Mouse (Mus musculus) skeletal muscle tissue, adult 2 months (tissue): ENCODE data around the gene Slc2a9.
A peak's percentile ranks its signal among the peaks of the same experiment; 100 is the strongest.
"Not testable (repeated sequence)": the region's sequence is repeated elsewhere in the genome, so short reads cannot be mapped to it uniquely, and the experiment has no call there.

Source experiments
- DNase-seq: peaks from one replicate; pipeline ENCODE4 v3.0.0-alpha.2; 2012; ENCODE audit warnings: low read depth, low spot score

The Slc2a9 gene

DNA sequence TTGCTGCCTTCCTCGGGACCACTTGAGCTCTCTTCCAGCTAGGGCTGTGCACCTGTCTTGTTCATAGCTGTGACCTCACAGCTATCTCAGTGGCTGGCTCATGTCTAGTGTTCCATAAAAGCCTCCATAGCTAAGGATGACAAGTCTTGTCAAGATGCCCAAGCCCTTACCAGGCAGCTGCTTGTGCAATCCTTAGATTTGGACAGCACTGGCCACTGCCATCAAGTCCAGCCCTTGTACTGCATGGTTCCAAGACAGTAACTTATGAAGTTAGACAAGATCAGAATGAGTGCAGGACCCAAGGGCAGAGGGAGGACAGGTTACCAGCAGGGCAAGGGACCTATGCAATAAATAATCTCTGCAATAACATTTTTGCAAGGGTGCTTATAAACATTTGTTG, 1.2 kb upstream of the Slc2a9 start:
- peak; percentile 17 for DNase-seq

DNA sequence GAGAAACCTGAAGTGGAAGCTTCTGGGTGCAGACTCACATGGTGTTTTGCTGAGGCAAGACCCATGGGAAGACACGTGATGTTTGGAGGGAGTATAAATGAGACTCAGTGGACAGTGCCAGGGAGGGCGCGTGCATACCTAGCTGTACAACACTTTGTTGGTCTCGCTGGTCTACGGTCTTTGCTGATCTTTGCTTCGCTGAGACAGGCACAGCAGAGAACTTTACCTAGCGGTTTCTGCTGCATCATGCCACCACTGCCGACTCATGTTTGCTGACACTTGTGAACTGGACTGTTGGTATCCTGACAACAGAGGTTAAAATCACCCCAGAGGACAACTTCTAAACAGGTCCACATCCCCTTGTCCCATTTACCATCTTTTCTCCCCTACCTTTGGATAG, 2.9 kb downstream of the Slc2a9 start:
- DNase-seq: no peak

DNA sequence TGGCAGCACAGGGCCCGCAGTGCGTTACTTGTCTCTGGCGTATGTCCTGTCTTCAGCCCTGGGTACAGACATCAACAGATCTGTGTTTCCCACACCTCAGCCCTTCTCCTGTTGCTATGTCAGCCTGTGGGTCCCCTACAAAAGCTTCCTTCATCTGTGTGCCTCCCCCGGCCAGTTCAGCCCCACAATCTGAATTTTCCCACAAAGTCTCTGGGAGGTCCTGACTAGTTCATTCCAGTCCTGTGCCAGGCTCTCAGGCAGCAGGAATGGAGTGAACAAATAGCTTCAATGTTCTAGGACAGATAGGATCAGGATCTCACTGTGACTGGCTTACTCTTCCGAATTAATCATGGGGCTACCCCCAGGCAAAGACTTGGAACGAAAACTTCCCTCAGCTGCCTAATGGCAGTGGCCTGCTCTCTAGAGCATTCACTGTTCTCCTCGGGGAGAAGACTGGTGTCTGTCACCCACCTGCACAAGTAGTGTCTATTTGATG, 3.6 kb downstream of the Slc2a9 start:
- DNase-seq: no peak

DNA sequence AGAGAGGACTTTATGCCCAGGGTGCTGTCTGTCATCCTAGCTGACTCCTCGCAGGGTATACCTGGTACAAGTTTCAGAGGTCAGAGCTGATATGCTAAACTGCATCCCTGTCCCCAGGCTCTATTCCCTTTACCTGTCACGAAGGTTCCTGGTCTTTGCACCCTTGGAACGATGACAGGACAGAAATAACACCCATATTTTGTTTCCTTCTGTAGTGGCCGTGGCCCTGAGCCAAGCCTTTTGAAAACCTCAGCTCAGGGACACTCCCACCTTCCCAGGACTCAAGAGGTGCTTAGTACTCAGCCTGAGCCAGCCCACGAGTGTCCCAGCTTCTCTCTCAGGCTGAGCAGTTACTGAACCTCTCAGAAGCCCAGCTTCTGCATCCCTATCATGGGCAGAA, 4.5 kb downstream of the Slc2a9 start:
- no peak for DNase-seq

DNA sequence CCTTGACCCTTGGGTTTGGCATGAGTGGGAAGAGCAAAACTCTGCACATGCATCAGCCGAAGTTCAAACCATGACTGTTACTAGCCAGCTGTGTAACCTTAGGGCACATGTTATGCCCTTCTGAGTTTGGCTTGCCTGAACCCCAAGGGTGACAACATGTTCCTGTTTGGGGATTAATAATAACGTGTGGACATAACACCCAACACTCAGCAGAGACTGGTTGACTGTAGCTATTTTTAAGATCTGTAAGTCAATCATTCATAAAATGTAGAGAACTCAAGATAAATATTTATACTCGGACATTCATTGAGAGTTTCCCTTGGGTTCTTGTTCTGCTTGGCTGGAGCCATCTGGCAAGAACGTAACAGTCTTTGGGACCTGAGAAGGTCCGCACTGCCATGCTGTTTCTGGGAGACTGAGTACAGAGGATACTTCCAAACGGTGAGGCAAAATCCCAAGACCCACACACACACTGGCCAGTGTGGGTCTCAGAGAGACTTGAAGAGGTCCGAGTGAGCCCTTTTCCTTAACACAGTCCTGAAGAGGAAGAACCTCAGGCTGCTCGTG, 6.4 kb downstream of the Slc2a9 start:
- no peak for DNase-seq

DNA sequence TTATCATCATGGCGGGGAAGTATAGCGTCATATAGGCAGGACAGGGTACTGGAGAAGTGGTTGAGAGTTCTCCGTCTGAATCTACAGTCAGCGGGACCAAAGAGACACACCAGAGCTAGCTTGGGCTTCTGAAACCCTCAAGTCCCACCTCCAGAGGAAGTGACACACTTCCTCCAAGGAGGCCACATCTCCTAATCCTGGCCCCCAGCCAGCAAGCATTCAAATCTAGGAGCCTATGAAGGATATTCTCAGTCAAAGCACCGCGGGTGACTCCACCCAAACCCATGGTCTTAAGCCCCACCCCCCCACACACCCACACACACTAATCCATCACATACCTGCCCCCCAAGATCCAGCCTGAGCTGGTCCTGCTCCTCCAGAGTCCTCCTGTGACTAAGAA, 9.1 kb downstream of the Slc2a9 start:
- DNase-seq: no peak

DNA sequence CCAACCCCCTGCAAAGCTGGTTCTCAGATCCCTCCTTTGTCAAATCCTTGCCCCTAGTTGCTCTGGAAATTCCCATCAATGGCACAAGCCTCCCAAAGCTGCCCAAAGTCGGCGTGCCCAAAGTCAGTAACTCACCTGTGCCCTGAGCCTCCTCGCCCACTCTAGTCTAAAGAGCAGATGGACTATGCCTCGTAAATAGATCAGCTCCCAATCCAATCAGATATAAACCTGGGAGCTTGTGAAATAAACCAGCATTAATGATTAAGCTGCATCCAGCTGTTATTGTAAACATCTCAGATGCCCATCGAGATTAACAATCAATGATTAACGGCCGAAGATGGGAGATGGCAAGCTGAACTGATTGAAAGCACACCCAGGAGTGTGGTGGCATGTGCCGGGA, 11.2 kb downstream of the Slc2a9 start:
- DNase-seq: no peak

DNA sequence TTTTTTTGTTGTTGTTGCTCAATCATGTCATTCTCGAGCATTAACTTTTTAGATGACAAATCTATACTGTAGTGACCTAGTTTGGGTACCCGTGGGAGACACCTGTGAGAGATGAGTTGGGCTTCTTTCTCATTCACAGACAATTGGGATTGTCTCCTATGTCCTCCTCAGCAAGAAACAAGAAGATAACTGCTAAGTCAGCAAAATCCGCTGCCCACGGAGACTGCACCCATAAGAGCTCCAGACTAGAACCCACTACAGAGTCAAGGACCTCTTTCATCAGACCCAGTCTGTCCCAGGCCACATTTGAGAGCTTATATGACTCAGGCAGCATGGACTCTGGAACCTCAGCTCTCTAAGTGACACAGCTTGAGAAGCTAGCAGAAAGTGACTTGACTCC, 13.2 kb downstream of the Slc2a9 start:
- no peak for DNase-seq

DNA sequence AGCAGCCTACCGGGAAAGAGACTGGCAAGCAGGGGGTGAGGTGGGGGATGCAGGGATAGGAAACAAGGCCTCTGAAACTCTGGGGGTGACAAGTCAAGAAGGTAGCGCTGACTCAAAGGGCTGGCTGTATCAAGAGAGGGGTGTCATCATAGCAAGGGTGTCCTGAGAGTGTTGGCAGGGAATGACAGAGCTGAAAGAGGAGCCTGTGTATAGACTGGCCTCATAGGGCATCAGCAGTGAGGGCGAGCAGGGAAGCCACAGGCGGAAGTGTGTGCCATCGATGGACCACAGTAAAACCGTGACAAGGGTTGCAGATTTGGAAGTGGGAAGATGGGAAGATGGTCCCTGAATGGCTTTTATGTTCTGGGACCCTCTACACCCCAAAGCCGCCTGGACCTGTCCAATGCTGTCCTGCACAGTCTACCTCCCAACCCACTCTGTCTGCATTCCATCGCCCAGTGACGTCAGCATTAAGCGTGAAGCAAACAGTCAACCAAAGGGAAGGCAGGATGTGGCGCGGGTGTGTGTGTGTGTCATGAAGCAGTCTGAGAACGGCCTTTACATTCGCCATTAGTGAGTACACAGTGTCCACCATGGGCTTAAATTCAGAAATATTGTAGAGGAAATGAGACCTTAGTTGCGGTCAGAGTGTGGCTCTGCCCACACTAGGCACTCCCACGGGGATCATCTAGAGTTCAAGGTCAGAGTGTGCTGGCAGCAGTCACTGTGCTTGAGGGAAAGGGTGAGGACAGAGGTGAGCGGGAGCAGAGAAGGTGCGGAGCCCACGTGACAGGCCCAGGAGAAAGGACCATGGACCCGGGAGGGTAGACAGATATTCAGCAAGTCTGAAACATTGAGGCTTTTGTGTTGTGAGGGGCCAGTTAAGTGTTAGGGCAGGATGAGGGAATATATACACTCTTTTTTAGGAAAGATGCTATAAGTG, 14.0 kb downstream of the Slc2a9 start:
- DNase-seq: no peak

DNA sequence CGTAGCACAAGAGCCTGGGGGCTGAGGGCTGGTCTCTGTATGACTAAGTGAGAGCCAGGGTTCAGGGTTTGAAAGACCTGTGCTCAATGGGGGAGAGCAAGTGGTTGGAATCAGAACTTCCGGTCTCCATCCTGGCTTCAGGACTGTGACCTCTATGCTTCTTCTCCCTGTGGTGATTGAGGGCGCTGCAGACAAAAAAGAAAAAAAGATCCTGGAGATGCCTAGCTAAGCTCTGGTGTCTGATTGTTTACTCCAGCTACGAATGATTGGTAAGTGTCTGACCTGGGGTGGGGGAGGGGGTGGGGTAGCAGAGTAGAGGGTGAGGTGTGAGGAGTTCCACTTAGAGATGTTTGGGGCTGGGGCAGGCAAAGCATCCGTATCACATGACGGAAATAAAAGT, 14.9 kb downstream of the Slc2a9 start:
- no peak for DNase-seq

DNA sequence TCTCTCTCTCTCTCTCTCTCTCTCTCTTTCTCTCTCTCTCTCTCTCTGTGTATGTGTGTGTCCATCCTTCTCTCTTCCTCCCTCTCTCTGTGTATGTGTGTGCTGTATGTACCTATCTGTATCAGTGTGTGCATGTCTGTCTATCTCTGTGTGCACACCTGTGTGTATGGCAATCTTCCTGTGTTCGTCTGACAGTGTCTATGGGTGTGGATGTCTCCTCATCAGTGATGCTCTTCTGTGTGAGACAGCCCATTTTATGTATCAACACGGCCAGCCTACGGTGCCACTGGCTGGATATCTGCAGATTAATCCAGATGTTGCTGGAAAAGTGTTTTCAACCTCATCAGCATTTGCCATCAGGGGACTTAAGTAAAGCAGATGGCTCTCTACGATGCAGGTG, 15.7 kb downstream of the Slc2a9 start:
- no peak for DNase-seq

DNA sequence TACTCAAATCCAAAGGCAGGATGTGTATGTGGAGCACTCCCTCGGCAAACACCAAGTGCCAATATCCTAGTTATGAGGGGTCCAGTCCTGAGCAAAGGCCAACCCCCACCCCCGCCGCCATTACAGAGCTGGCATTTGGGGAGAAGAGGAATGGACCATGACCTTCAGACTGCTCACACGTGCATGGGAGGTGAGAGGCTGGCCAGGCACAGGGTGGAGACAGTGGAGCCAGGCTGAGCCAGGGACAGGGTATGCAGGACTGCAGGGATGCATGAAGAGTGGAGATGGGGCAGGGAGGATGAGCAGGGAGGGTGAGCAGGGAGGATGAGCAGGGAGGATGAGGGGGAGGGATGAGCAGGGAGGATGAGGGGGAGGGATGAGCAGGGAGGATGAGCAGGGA, 17.0 kb downstream of the Slc2a9 start:
- DNase-seq: no peak

DNA sequence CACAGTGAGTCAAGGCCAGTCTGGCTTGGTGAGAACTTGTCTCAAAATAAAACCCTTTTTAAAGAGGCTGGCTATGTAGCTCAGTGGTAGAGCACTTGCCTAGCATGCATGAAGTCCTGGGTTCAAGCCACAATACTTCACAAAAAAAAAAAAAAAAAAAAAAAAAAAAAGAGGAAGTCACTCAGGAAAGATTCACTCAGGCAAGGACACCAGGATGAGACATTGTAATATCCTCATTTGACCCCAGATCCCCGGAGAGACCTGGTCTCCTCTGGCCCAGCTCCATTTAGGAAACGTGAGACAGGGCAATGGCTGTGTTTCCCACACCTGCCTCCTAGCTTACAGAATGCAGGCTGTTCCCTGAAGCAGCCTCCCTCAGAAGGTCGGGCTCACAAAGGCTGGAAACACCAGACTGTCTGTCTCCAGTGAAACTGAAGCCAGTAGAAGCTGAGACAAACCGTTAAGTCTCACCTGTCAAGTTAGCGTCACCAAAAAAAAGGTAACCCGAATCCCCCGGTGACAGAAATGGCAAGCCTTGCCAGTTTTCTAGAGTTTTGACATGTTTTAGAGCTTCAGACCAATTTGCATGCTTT, 19.3 kb downstream of the Slc2a9 start:
- DNase-seq: no peak

DNA sequence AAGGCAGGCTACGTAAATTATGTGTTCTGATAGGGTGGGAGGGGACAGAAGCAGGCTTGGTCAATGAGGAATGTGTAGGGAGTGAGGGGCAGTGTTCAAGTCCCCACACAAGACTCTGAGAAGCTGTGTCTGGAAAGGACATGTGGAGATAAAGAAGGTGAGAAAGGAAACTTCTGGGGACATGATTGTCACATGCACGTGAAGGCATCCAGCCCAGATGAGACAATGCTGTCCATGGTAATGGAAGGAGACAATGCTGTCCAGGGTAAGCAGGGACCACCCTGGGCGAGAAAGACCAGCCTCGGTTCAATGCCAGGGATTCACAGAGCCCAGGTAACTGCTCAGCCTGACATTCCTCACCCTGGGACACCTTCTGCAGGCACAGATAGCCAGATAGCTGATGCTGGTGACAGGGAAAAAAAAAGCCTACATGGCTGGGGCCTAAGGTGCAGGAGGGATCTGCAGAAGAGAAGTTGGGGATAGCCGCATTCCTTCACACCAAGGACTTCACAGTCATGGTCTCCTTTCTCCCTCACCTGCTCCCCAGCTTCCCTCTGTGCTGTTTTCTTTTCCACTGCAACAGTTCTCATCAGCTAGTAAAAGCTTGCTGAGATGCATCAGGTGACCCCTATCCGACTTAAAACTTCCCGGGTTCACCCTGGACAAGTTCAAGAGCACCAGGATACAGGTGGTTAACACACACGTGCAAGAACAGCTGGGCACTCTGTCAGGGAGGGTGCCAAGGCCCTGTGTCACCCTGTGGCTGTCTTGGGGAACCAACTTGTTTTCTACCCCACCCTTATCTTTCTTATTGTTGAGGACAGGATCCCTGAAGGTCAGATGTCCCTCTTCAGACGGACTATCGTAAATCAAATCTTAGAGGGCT, 21.9 kb downstream of the Slc2a9 start:
- no peak for DNase-seq

DNA sequence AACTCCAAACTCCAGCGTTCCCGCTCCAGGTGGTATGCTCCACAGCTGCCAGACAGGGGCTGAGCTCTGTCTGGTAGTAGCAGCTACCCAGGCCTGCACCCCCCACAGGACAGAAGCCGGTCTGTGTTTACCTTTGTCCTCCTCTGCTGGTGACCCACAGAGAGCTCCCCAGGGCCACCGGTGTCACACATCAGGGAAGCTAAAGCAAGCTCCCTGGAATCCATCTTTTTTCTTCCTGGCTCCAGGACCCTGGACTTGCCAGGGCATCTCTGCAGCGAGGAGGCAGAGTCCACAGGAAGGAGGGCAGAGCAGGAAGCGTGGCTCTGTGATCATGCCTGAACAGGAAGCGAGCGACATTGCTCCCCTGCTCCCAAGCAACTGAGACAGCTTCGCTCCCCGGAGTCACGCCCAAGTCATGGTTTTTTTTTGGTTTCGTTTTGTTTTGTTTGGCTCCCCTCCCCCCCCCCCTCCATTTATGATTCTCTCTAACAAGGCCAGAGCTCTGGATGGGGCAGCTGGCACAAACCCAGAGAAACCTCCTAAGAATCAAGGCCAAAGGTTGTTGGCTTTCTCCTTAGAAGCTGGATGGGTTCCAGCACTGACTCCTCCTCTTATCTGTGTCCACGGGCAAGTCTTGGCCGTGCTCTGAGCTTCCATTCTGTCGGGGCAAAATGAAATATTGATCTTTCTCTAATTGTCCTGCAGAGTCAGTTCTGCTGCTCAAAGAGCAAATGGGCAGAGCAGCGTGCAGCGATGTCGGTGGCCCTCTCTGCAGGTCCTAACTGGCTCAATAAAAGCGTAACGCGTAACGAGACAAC, 22.8 kb downstream of the Slc2a9 start:
- peak; percentile 62 for DNase-seq

DNA sequence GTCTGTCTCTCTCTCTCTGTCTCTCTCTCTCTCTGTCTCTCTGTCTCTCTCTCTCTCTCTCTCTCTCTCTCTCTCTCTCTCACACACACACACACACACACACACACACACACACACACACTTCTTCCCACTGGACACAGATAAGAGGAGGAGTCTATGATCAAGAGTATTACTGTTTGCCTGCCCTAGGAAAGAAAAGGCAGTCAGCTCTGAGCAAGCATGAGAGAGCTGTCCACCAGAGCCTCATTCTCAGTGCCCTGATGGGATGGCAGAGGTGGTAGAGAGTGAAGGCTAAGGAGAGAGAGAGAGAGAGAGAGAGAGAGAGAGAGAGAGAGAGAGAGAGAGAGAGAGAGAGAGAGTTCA, 23.4 kb downstream of the Slc2a9 start:
- not testable (repeated sequence) for DNase-seq

DNA sequence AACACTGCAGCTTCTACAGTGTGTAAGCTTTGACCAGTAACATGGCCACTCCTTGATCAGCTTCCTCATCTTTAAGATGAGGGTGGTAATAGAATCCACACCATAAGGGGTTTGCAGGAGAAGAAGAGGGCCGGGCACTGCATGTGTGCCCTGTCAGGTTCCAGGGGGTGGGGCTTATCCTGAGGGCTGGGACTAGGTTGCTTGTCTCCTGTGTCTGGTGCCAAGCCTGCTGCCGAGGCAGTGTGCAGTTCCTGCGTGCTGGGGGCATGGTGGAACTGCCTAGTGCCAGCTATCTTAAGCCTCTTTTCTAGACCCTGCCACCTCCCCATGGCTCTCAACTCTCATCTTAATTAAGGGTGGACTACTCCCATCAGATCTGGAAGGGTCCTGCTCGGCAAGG, 23.9 kb downstream of the Slc2a9 start:
- no peak for DNase-seq

DNA sequence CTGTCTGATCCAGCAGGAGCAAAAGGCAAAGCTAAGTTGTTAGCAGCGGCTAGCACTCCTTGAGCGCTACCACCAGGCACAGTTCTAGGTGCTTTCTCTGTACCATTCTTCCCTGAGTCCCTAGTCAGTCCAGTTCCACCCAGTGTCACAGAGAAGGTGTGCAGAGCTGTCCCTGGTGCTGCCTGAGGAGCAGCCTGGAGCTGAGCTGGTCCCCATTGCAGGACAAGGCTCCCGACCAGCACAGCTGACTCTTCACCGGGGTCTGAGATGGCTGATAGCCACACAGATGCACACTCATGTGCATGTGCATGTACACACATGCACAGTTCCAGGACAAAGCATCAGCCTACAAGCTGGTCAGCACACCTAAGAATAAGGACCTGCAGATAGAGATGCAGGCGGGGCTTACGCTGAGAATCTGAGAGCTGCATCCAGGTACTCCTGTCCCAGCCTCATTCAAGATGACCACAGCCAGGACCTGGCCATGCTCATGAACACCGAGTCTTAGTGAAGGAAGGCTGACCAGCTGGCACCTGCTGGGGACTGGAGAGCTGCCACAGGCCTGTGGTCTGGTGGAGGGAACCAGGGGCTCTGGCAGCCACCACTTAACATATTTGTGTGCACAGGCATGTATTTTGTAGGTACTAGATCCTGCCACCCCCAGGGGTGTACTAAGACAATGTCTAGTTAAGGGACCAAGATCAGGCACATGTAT, 25.1 kb downstream of the Slc2a9 start:
- DNase-seq: no peak

DNA sequence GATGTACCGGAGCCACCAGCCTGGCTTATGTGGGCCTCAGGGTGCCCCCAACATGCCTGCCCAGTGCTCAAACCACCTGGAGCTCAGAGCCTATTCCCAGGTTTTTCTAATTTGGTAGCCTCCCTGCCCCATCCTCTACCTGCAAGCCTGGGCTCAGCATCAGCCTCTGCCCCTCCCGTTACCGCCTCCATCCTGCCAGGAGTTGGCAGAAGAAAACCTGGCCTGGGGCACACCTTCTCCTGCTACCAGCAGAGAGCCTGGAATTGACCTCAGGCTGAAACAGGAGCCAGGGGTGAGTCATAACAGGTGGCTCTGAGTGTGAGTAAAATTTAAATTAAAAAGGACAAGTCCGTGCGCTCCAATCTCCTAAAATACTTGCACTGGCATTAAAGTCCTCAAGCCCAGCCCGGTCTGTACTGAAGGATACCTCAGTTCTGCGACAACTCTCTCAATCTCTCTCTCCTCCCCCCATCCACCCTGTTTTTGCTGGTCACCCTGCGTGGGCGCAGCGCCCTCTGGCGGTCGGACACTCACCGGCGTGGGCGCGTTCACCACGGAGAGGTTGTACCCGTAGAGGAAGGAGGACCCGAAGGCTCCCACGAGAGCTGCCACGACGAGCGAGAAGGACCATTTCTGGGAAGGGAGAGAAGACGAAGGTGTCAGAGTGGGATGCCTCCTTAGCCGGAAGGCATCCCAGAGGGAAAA, 25.9 kb downstream of the Slc2a9 start:
- DNase-seq: no peak

DNA sequence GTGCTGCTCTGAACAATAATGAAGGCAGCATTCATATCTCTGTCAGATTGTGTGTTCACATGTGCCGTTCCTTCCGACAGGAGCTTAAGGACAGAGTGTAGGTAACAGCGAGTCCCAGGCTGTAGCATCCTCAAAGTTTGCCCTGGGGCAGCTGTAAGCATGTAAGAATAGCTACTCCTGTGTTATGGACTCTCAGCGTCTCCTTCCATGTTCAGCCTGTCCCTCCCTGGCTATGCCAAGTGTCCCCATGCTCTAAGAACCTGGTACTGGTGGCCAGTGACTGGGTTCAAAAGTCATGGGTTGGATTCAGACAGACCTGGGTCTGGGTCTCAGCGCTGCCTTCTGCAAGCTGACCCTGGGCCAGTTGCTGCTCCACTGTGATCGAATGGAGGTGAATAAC, 32.1 kb downstream of the Slc2a9 start:
- DNase-seq: no peak
